Mouse (Mus musculus): ENCODE measurements at regions not wholly inside any gene's neighbourhood (a gene's known extent, or its start where the extent isn't known, plus 50 kb on each side); places are given as distances from the start of the nearest gene placed in this dataset.

- no peak for DNase-seq
These were observed 277.0 kb downstream of the Gm19410 start for GRCm38 (mm10) chr8:36042594-36042993.
